ENCODE assay signal across 11 mouse cellular contexts in genomic region chr9:95181241-95182043, GRCm38 (mm10).
DNase-seq lines count a peak whose midpoint lies in the region; ATAC-seq lines count a peak whose summit lies in the region.
"Had no signal": no experiment of that assay in that cellular context is flagged by ENCODE, and none has a peak within 500 bp of the region (broad histone marks: within the 10 kb centered on the region; RNA-seq: fewer than 3 reads in every experiment).

No protein-coding gene starts in this region.

- no peak overlapping the region for H3K27ac ChIP-seq in midbrain, embryonic 11.5 days (ENCODE audit: low read depth, low read length)
- H3K27ac ChIP-seq in midbrain, embryonic 14.5 days (replicated peaks; ENCODE audit: low read depth, low read length): no peak overlapping the region
- peak overlapping the region; percentile 60 for H3K27ac ChIP-seq in intestine, embryonic 15.5 days

- H3K27me3 ChIP-seq in midbrain, embryonic 11.5 days (ENCODE audit: control insufficient read depth, insufficient read depth, low read length): no peaks in the 10 kb centered on the region
- H3K27me3 ChIP-seq in midbrain, embryonic 14.5 days (ENCODE audit: control insufficient read depth, insufficient read depth, low read length): no peaks in the 10 kb centered on the region
- no peaks in the 10 kb centered on the region for H3K27me3 ChIP-seq in intestine, embryonic 15.5 days (replicated peaks)

- no peaks in the 10 kb centered on the region for H3K36me3 ChIP-seq in midbrain, embryonic 11.5 days (ENCODE audit: control insufficient read depth, insufficient read depth, low read length)
- H3K36me3 ChIP-seq in midbrain, embryonic 14.5 days (ENCODE audit: control insufficient read depth, insufficient read depth, low read length): no peaks in the 10 kb centered on the region
- H3K36me3 ChIP-seq in intestine, embryonic 15.5 days: no peaks in the 10 kb centered on the region

- DNase-seq in cerebellum, postnatal 14 days: peak; percentile 18 to 32
- DNase-seq in cerebellum, adult 11-12 months: no peak
- DNase-seq in midbrain, embryonic 11.5 days (ENCODE audit: low spot score, missing footprints): no peak
- DNase-seq in midbrain, embryonic 14.5 days: no peak
- DNase-seq in skeletal muscle tissue, adult 2 months (ENCODE audit: low read depth, low spot score): peak; percentile 48
- no peak for DNase-seq in spleen, postnatal 36 days (ENCODE audit: low spot score in 2 of 2)
- DNase-seq in layer of hippocampus, adult 9-10 months (ENCODE audit: low spot score): no peak
- DNase-seq: adrenal gland, adult 2 months; cerebellum, adult 18-20 months; lung, adult 2 months had no signal

- WGBS in midbrain, embryonic 11.5 days: 71% methylated on average over 13 of the region's 13 CpGs
- 61% methylated on average over 13 of the region's 13 CpGs for WGBS in midbrain, embryonic 14.5 days
- WGBS in intestine, embryonic 15.5 days: 48% methylated on average over 13 of the region's 13 CpGs

- H3K9ac ChIP-seq in midbrain, embryonic 11.5 days (ENCODE audit: low read length): no peak overlapping the region
- no peak overlapping the region for H3K9ac ChIP-seq in midbrain, embryonic 14.5 days (replicated peaks; ENCODE audit: low read length)
- no peak overlapping the region for H3K9ac ChIP-seq in intestine, embryonic 15.5 days

- no peaks in the 10 kb centered on the region for H3K4me1 ChIP-seq in midbrain, embryonic 11.5 days (ENCODE audit: control insufficient read depth, insufficient read depth, low read length)
- H3K4me1 ChIP-seq in midbrain, embryonic 14.5 days (ENCODE audit: control insufficient read depth, insufficient read depth, low read length): no peaks in the 10 kb centered on the region
- peaks cover 3% of the 10 kb centered on the region for H3K4me1 ChIP-seq in intestine, embryonic 15.5 days (replicated peaks)

- 0 out of 2 replicates have a peak, but pooled peaks have one; percentile 33 for ATAC-seq in midbrain, embryonic 11.5 days (ENCODE audit: low FRiP score)
- ATAC-seq in midbrain, embryonic 14.5 days (ENCODE audit: low FRiP score, low TSS enrichment): no peak
- ATAC-seq in intestine, embryonic 15.5 days: peak; percentile 76

- H3K9me3 ChIP-seq in midbrain, embryonic 11.5 days (ENCODE audit: control insufficient read depth, low read length): no peaks in the 10 kb centered on the region
- H3K9me3 ChIP-seq in midbrain, embryonic 14.5 days (ENCODE audit: control insufficient read depth, low read length): no peaks in the 10 kb centered on the region
- no peaks in the 10 kb centered on the region for H3K9me3 ChIP-seq in intestine, embryonic 15.5 days

- no peak overlapping the region for H3K4me2 ChIP-seq in midbrain, embryonic 11.5 days
- no peak overlapping the region for H3K4me2 ChIP-seq in midbrain, embryonic 14.5 days (ENCODE audit: low read length)
- H3K4me2 ChIP-seq in intestine, embryonic 15.5 days (replicated peaks): no peak overlapping the region

- no peak overlapping the region for H3K4me3 ChIP-seq in midbrain, embryonic 11.5 days (ENCODE audit: low read depth, low read length)
- H3K4me3 ChIP-seq in midbrain, embryonic 14.5 days (replicated peaks; ENCODE audit: low read depth, low read length): no peak overlapping the region
- H3K4me3 ChIP-seq in intestine, embryonic 15.5 days (replicated peaks): no peak overlapping the region

Comparison
In these comparisons a context has a peak if more than half of its experiments do, and no peak if none do; other contexts are left out.
1. DNase-seq: peak in cerebellum, postnatal 14 days (2 of 2) and skeletal muscle tissue, adult 2 months (single experiment); none in cerebellum, adult 11-12 months (single experiment), midbrain, embryonic 11.5 days (single experiment), midbrain, embryonic 14.5 days (single experiment), spleen, postnatal 36 days (0 of 2) and layer of hippocampus, adult 9-10 months (single experiment).